Mouse (Mus musculus) G1E (cell line): ENCODE measurements around the gene Gm10188.

Experiments
- CTCF ChIP-seq: IDR thresholded peaks from 2 replicates; pipeline ENCODE4 v1.5.1; 2012; ENCODE audit warnings: low read depth, low read length, inconsistent platforms, mixed read lengths
- GATA1 ChIP-seq: IDR thresholded peaks from 2 replicates; pipeline ENCODE4 v1.6.1; 2012; ENCODE audit warnings: borderline replicate concordance, low read length, inconsistent platforms, mixed read lengths
- GATA2 ChIP-seq: IDR thresholded peaks from 2 replicates; pipeline ENCODE4 v1.6.1; 2012; ENCODE audit warnings: low read depth, low read length, inconsistent platforms, borderline replicate concordance
- POLR2AphosphoS5 ChIP-seq: IDR thresholded peaks from 2 replicates; pipeline ENCODE4 v1.6.1; 2012; ENCODE audit warnings: low read depth, low read length, inconsistent platforms; ENCODE audit not compliant: insufficient replicate concordance
- TAL1 ChIP-seq: conservative IDR thresholded peaks from 2 replicates; pipeline ENCODE4 v1.6.1; 2012; ENCODE audit warnings: low read depth, low read length, inconsistent platforms, mixed read lengths

DNA sequence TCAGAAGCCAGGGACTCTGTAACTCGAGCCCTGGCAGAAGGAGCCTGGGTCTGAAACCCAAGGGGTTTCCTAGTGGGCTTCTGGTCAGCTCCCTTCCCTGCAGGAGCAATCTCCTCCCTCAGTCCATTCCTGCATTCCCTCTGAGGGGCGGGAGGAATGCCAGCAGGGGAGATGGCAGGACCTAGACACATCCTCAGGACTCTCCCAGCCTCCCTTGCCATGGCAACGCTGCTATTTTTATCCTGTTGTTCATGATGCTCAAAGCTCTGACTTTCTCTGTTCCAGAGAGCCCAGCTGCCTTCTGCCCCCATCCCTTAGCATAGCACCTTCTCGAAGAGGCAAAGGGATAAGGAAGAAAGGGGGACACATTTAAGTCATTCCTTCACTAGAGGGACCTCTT lies 21.4 kb downstream of the Gm10188 start:
- no peak for TF ChIP-seq GATA1
- no peak for TF ChIP-seq CTCF
- TF ChIP-seq GATA2, result no peak
- no peak for TF ChIP-seq TAL1
- no peak for TF ChIP-seq POLR2AphosphoS5
